Mouse (Mus musculus) thymus, postnatal 36 days (tissue): ENCODE measurements around the gene Gnai2.
"Not testable (repeated sequence)": the region's sequence is repeated elsewhere in the genome, so short reads cannot be mapped to it uniquely, and the experiment has no call there.

Source experiments
- DNase-seq, 2 experiments: peaks; one replicate each; pipeline ENCODE4 v3.0.0; 2022; ENCODE audit warnings: mixed read lengths in 2 of 2

Gene Gnai2

DNA sequence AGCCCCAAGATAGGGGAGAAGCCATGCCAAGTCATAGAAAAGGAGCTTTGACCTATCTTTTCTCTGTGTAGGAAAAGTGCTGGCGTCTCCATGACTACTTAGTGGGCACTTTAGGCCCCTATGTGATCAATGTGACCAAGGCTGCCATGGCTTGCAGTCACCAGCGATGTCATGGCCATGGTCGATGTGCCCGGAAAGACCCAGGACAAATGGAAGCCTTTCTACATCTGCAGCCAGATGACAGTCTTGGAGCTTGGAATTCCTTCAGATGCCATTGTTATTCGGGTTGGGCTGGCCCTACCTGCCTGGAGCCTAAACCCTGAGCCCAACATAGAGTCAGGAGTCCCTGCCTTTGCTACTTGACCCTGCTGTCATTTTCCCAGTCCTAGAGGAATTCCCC, 48.7 kb downstream of the Gnai2 start:
- peak in 1 of 2 experiments; percentile 23 for DNase-seq

DNA sequence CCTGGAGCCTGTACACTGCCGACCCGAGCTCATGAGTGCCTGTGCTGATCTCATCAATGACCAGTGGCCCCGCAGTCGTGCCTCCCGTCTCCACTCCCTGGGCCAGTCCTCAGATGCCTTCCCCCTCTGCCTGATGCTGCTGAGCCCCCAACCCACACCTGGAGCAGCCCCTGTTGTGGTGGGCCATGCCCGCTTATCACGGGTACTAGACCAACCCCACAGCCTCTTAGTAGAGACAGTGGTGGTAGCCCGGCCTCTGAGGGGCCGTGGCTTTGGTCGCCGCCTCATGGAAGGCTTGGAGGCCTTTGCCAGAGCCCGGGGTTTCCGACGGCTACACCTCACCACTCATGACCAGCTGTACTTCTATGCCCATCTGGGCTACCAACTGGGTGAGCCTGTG, 52.0 kb downstream of the Gnai2 start:
- no peak for DNase-seq

DNA sequence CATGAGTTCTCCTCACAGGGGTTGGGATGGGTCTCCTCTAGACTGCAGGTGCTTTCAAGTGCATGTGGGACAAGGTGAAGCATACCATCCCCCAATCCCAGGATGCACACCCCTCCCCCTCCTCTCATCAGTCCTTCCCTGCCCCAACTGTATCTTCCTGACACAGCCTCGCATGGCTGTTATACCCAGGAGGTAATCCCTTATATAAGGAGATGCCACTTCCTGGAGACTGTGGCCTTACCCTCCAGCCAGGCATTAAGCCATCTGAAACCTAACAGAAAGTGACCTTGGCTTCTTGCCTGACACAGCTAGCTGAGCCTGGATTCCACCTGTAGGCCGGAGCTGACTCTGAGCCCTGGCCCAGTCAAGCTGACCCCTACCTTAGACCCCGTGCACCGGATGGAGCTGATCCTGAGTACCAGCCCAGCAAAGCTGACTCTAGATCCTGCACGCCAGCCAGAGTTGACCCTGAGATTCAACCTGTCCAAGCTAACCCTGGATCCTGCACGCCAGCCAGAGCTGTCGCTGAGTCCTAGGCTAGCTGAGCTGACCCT, 52.6 kb downstream of the Gnai2 start:
- DNase-seq = no peak

DNA sequence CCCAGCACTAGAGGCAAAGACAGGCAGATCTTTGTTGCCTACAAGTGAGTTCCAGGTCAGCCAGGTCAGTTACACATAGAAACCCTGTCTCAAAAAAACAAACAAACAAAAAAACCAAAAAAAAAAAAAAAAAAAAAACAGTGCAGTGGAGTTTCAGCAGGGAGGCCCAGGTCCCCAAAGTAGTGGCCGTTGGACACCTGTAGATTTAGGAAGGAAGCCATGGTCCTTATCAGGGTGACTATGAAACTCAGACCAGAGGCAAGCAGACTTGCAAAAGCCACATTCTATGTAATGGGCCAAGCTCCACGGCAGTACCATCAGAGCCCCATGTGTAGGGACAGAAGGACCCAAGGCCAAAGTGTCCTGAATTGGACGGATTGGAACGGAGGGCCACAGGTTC, 53.6 kb downstream of the Gnai2 start:
- no peak for DNase-seq

DNA sequence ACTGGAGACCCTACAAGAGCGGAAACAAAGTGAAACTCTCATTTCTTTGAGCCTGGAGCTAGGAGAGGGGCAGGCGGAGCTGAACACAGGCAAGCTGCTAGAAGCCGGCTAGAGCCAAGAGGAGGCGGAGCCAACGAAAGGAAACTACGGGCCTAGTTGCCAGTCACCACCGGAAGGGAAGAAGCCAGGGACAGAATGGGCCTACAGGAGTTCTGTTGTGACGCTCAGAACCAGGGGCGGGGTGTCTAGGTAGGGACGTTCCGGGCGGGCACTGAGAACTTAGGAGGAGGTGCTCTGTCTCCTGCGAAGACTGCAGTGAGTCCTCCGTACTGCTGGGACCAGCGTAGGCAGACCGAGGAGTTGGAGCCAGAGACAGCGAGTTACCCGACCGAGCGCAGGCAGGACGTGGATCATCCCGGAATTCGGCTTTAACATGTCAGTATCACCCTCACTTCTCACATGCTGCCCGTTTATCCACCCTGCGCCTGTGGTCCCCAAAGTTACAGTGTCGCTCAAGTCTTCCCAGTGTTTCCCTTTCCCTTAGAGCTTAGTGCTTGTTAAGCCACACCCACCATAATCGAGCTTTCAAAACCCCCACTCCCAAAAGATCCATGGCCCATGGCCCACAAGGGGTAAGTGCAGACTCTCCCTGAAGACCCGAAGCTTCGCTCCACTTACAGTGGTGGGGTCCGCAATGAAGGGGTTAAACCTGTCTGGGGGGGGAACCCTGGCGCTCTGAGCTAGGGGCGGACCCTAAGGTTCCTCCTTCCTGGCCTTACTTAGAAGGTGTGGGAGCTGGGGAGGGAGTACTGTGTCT, 54.5 kb downstream of the Gnai2 start, which contains the start of gene Hyal3:
Gene Hyal3 (plus strand): TSS at position 318 of the 817 bp plus-strand sequence.
- DNase-seq = peak; percentile 83 to 88

DNA sequence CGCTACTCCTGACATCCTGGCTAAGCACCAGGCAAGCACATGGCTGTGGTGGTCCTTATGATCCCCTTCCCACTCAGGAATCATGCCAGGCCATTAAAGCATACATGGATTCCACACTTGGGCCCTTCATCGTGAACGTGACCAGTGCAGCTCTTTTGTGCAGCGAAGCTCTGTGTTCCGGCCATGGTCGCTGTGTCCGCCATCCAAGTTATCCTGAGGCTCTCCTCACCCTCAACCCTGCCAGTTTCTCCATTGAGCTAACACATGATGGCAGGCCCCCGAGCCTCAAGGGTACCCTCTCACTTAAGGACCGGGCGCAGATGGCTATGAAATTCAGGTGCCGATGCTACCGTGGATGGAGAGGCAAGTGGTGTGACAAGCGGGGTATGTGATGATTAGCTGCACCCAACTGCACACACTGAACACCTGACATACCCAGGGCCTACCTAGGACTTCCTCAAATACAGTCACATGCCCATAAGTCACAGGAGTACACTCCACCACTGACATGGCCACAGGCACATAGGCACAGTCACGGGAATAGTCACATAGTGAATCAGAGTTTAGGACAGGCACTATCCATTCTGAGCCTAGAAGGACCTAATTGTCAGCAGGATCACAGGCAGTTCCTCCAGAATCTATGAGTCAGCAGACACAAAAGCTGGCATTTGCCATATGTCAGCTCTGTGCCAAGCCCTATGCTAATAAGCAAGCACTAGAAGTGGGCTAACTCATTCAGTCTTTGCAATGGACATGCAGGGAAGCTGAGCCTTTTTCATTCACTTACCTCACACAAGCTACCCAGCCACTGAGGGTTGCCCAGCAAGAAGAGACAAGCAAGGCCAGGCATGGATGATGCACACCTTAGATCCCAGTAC, 55.9 kb downstream of the Gnai2 start:
- DNase-seq = no peak

DNA sequence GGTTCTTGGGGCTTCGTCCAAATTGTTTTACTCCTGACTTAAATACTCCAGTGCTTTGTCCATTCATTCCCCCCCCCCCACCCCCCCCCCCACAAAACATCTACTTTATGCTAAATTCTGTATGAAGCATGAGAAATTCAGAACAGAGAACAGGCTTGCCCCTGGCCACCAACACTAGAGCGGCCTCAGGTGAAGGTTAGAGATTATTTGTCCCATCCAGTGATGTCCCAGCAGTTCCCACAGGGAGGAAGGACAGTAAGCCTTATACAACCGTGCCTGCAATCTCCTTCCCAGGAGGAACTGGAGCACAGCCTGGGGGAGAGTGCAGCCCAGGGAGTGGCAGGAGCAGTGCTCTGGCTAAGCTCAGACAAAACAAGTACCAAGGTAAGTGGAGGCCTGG, 56.6 kb downstream of the Gnai2 start, which contains the start of gene Naa80:
Gene Naa80 (plus strand): TSS at position 301 of the 400 bp plus-strand sequence.
- no peak for DNase-seq

DNA sequence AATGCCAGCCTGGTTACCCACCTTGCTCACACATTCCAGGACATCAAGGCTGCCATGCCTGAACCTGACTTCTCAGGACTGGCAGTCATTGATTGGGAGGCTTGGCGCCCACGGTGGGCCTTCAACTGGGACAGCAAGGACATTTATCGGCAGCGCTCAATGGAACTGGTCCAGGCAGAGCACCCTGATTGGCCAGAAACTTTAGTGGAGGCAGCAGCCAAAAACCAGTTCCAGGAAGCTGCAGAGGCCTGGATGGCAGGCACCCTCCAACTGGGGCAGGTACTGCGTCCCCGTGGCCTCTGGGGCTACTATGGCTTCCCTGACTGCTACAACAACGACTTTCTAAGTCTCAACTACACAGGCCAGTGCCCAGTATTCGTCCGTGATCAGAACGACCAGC, 57.3 kb downstream of the Gnai2 start:
- no peak for DNase-seq

DNA sequence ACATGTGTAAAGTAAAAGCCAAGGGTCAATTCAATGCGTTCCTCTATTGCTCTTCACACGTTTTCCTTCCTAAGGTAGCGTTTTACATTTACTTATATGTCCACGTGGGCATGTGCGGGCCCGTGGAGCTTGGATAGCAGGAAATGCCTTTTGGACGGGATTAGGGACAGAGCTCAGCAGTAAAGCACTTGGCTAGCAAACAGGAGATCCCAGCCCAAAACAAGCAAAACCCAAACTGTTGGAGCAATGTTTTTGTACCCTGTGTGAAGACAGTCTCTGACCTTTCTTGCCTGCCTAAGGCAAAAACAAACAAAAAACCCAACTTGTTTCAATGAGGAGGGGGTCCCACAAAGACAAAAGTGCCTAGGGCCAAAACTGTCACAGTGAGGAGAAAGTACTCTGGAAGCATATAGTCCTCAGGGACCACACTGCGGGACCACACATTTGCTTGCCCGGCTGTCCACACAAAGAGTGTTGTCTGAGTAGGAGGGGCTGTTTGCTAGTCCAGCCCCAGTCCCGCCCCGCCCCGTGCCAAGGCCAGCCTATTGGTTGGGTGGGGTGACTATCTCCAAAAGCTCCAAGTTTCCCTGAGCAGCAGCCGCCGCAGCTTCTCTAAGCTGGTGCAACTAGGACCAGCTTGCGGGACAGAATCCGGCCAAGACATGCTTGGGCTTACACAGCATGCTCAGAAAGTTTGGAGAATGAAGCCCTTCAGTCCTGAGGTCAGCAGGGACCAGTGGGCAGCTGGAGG, 58.6 kb downstream of the Gnai2 start, which contains the start of gene Hyal1:
Gene Hyal1 (plus strand): TSS at position 571 of the 751 bp plus-strand sequence.
- DNase-seq = no peak

DNA sequence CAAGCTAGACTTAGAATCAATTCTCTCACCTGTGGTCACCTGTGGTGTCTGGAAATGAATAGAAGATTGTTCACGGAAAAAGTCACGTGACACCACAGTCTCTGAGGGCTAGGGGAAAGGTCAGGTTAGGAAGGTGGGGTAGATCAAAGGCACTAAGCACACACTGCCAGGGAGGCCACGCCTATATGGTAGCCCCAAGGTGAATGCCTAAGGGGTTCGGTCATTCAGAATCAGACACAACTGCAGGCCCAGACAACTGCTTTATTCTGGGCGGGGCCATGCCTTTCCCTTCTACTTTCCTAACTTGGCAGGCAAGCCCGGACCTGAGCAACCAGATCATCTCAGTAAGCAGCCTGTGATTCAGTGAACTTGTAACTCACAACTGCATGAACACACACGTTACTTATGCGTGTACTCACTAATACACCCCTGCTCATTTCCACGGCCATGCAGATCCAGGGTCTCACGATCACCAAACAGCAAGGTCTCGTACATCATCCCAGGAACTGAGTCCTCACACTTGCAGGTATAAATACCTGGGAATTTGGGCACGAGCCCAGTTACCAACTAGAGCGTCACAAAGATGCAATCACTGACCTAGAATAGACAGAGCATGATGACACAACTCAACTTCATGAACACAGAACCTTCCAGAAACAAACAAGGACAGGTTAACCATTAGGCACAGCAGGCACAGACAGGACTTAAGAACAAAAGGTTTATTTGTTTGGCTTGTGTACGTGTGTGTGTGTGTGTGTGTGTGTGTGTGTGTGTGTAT, 59.4 kb downstream of the Gnai2 start:
- no peak for DNase-seq

DNA sequence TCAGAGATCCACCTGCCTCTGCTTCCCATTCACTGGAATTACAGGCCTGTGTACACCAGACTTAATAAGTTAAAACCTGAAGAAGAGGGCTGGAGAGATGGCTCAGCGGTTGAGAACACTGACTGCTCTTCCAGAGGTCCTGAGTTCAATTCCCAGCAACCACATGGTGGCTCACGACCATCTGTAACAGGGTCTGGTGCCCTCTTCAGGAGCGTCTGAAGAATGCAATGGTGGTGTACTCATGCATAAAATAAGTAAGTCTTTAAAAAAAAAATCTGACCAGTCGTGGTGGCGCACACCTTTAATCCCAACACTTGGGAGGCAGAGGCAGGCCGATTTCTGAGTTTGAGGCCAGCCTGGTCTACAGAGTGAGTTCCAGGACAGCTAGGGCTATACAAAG, 61.4 kb downstream of the Gnai2 start:
- not testable (repeated sequence) for DNase-seq

DNA sequence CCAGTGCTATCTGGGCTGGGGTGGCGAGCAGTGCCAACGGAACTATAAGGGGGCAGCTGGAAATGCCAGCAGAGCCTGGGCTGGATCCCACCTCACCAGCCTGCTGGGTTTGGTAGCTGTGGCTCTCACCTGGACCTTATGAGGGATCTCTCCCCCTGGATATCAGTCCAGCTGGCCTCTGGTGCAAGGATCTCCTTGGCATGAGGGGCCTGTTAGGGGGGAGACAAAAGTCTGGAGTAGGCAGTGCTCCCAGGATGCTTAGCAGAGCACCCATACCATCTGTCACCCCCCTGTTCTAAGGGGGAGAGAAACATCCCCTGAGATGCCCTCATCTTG, 62.9 kb downstream of the Gnai2 start:
- no peak for DNase-seq

DNA sequence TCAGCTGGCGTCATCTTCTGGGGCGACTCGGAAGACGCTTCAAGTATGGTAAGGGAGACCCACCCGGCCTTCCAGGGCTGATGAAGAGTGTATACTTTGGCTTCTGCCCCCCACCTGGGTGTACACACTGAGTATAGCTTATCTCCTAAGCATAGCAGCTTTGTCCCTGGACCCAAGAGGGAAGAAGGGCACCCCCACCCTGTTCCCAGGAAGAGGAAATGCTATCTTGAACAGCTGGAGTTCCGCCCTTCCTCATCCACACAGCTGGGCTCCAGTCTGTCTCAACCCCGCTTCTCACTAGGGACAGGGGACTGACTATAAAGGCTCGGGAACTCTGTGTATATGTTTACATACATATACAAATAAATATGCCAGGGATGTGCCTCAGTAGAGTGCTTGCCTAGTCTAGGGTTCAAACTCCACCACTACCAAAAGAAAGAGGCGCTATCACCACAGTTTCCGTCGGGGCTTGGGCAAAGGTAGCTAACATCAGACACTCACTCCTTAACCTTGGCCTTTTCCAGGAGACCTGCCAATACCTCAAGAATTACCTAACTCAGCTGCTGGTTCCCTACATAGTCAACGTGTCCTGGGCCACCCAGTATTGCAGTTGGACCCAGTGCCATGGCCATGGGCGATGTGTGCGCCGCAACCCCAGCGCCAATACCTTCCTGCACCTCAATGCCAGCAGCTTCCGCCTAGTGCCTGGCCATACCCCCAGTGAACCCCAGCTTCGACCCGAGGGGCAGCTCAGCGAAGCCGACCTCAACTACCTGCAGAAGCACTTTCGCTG, 63.4 kb downstream of the Gnai2 start:
- peak in 1 of 2 experiments; percentile 8 for DNase-seq

DNA sequence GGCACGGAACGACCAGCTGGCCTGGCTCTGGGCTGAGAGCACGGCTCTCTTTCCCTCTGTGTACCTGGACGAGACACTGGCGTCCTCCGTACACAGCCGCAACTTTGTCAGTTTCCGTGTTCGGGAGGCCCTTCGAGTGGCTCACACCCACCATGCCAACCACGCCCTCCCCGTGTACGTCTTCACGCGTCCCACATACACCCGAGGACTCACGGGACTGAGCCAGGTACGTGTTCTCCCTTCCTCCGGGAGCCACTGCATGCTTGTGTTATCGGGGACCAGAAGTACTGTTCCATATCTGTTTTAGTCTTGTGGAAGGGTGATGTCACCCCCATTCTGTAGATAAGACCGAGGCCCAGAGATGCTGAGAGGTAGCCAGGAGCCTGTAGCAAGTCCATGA, 64.3 kb downstream of the Gnai2 start:
- no peak for DNase-seq

DNA sequence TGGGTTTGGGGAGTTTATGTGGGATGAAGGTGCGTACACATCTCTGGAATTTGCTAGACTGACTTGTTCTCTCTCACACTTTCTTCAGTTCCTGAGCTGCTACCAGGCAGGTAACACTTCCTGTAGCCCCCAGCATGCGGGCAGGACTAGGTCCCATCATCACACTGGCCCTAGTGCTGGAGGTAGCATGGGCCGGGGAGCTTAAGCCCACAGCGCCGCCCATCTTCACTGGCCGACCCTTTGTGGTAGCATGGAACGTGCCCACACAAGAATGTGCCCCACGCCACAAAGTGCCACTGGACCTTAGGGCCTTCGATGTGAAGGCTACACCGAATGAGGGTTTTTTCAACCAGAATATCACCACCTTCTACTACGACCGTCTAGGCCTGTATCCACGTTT, 65.2 kb downstream of the Gnai2 start:
- DNase-seq = no peak

DNA sequence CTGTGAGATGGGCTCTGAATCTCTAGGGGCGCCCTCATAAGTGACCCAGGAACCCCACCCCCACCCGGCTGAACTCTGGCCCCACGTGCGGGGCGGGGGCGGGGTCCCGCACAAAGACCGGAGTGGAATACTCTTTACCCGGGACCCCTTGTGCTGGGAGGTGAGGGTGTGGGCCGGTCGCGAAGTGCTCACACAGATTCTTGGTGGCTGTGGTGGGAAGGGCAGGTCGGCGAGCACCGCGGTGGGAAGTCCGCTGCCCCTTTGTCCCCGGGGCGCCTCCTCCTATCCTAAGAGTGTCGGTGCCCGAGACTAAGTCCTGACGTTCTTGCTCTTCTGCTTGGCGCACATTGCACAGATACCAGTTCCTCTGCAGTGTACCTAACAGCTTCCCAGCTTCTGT, 65.9 kb downstream of the Gnai2 start:
- no peak for DNase-seq

DNA sequence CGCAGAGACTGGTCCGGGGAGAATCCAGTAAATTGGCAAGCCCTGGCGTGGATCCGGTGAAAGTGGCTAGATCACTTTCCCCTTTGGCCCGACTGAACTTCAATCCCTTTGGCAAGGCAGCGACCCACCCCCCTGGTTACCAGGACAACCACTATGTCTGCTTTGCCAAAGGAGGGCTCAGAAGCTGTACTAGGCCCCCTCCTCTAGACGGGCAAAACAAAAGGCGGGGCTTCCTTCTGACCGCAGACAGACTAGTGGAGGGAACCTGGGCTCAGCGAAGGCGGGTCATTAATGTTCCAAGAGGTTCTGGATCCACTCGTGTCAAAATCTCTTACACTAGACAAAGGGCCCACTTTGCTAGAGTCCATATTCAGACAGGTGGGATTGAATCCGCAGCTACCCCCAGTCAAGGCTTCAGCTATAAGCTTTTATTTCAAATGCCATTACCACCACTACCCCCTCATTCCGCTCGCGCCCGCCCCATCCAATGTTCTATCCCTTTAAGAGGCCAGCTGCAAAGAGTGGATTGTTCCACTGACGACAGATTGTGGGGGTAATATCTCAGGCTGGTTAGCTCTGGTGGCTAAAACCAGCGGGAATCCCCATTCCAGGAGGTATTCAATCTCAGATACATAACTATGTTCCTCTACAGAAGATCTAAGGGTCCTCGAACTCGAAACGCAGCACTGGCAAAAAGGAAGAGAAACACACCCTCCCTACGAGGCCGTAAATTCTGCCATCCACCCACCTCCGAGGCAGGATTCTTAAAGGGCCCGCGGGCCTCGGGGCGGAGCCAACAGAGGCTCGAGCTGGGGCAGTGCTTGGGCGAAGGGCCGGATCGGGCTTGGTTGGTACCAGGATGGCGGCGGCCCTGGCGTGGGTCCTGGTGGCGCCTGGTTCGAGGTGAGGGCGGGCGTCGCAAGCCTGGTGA, 66.6 kb downstream of the Gnai2 start:
- DNase-seq = peak; percentile 82 to 83

DNA sequence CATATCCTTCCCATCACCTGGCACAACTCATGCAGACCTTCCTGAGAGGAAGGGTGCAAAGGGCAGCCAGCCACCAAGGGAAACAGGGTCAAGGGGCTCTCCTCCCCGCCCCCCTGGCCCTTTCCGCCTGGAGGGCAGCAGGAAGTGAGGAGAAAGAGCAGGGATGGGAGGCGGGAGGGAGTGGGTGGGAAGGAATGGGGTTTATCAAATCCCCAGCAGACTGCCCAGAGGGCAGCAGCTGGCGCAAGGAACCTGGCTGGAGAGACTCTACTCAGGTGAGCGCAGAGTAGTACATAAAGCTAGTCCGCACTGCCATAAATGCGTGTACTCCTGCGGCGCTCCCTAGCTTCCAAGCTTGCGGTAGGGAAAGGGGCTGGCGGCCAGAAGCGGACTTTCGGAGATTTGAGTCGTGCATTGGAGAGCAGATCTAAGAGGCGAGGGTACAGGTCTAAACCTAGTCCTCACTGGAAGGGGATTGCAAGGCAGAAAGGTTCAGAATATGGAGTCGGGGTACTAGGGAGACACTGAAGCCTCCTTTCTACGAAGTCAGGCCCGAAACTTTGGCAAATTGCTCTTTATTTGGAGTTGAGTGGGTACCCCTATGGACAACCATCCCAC, 67.4 kb downstream of the Gnai2 start, which contains the start of gene Hyal2:
Gene Hyal2 (plus strand): TSS at position 244 of the 618 bp plus-strand sequence.
- peak in 1 of 2 experiments; percentile 26 for DNase-seq

DNA sequence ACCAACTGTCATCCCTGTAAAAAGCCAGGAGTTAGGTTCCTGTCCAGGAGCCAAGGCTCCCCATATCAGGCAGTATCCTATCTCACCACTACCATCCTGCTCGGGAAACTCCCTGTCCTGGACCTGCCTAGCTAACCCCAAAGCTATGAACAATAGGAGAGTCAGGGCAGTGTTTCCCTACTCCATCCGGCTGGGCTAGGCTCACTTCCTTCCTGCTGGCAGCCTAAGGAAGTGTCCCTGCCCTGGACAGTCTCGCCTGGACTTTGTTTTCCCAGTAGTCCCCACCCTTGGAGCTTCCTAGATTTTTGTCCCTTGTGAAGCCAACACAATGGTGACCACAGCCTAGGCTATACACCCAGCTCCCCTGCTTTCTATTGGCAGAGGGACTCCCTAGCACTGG, 68.3 kb downstream of the Gnai2 start:
- DNase-seq = no peak
